Mouse (Mus musculus) midbrain, postnatal 0 days (tissue): Measurements from ENCODE around the gene Akip1. TPM values are rescaled to one million over a fixed set of nuclear protein-coding genes. Genes with fewer than 3 reads are reported as not detected.

Source experiments
- ATAC-seq: fragments of 200-750 bp; cut with Nextera tagmentation; 2 replicates; pipeline ENCODE4 v1.8.0; 2017; ENCODE audit warnings: moderate number of reproducible peaks, mild to moderate bottlenecking, moderate TSS enrichment, moderate library complexity; ENCODE audit not compliant: low FRiP score
- DNase-seq: peaks from one replicate; pipeline ENCODE4 v3.0.0-alpha.2; 2015; ENCODE audit warnings: low spot score
- H3K27ac ChIP-seq: fragments of 300-500 bp; sonication (generic); 2 replicates; pipeline ENCODE4 v1.5.1; 2014; ENCODE audit warnings: low read depth, mild to moderate bottlenecking, low read length, mixed read lengths
- H3K27me3 ChIP-seq: fragments of 300-500 bp; sonication (generic); 2 replicates; pipeline ENCODE4 v1.6.1; 2014; ENCODE audit warnings: low read length, control low read depth, mixed read lengths; ENCODE audit not compliant: insufficient read depth
- H3K36me3 ChIP-seq: fragments of 300-500 bp; sonication (generic); 2 replicates; pipeline ENCODE4 v1.6.1; 2014; ENCODE audit warnings: low read length, control low read depth, mixed read lengths; ENCODE audit not compliant: insufficient read depth
- H3K4me1 ChIP-seq: fragments of 300-500 bp; sonication (generic); 2 replicates; pipeline ENCODE4 v1.6.1; 2014; ENCODE audit warnings: mild to moderate bottlenecking, control low read depth, antibody characterized with exemption, low read length, mixed read lengths; ENCODE audit not compliant: insufficient read depth
- H3K4me2 ChIP-seq: fragments of 300-500 bp; sonication (generic); 2 replicates; pipeline ENCODE4 v1.6.1; 2014; ENCODE audit warnings: low read depth, mild to moderate bottlenecking, low read length, mixed read lengths; ENCODE audit not compliant: poor library complexity, severe bottlenecking
- H3K4me3 ChIP-seq: fragments of 300-500 bp; sonication (generic); 2 replicates; pipeline ENCODE4 v1.5.1; 2014; ENCODE audit warnings: low read depth, mild to moderate bottlenecking, low read length, moderate library complexity
- H3K9ac ChIP-seq: fragments of 300-500 bp; sonication (generic); replicated peaks from 2 replicates; pipeline ENCODE4 v1.6.1; 2014; ENCODE audit warnings: mild to moderate bottlenecking, low read length, moderate library complexity, mixed read lengths; ENCODE audit not compliant: poor library complexity, severe bottlenecking
- H3K9me3 ChIP-seq: fragments of 300-500 bp; sonication (generic); 2 replicates; pipeline ENCODE4 v1.6.1; 2016; ENCODE audit warnings: low read length, control low read depth
- CTCF ChIP-seq: IDR thresholded peaks from 2 replicates; pipeline ENCODE4 v1.5.1; 2016; ENCODE audit warnings: antibody characterized with exemption, mild to moderate bottlenecking
- WGBS: fragments of 180-500 bp; shearing (Covaris S2); extraction: QIAGEN DNeasy Blood & Tissue Kit; methylation state at CpG from one replicate; pipeline ENCODE4 v1.1.7; 2014; 5-methylcytosine and 5-hydroxymethylcytosine counted together
- polyA plus RNA-seq: library from polyadenylated mRNA; unstranded; fragments of >200 nt; fragmentation: Nextera tagmentation; extraction: Ambion mirVana; gene quantifications from 2 replicates; pipeline ENCODE4 v1.2.1, GENCODE M21; 2015
- total RNA-seq: library from RNA; depleted of rRNA; stranded (reverse); fragments of >200 nt; gene quantifications from 2 replicates; pipeline ENCODE4 v1.2.3, GENCODE M21; 2014; rRNA removed

Gene Akip1
- total RNA-seq (7.3 and 8.2 TPM in 2 replicates), polyA plus RNA-seq (12.1 and 13.7 TPM in 2 replicates)

DNA sequence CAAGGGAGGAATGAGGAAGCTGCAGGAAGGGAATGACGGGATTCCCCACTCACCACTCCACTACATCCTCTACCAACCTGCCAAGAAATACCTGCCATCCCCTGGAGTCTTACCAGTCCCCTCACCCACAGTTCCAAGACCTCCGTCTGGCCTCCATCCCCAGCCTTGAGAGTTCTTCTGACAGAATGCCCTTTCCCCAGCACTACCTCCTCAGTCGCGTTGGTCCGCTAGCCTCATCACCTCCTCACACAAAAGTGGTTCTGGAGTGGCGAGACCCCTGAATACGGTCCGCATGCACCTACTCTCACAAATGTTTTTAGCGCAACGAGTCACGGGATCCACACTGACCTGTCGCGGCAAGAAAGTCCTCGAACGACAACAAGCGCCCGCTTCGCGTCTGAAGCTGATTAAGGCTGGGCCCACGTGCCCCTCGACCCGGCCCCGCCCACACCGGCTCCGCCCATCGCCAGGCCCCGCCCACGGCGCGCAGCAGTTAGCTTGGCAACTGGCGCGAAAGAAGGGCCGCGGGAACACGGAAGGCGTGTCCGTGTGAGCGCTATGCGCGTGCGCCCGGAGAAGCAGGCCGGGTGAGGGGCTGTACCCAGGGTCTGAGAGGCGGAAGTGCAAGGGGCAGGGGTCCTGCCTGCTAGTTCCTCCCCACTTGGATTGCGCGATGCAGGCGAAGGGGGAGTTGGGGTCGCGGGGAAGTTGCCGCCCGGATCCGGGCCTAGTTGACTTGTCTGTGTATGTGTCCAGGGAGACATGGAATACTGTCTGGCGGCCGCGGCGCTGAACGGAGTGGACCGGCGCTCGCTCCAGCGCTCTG lies at the start of gene Akip1, which contains the start of gene St5:
Akip1 (plus strand) TSS at position 501 of the 826 bp plus-strand sequence.
St5 (minus strand) TSS at position 416 of the 826 bp plus-strand sequence.
- ATAC-seq (peak; percentile 92), DNase-seq (peak; percentile 94)
- Histone ChIP-seq H3K4me3 (peak within 1 kb of the TSS; percentile 71), H3K9me3 (no peaks in the 10 kb centered on the region), H3K36me3 (no peaks in the 10 kb centered on the region), H3K4me1 (no peaks in the 10 kb centered on the region), H3K27ac (peak within 1 kb of the TSS; percentile 65), H3K9ac (peak within 1 kb of the TSS; percentile 64), H3K27me3 (no peaks in the 10 kb centered on the region), H3K4me2 (peak within 1 kb of the TSS; percentile 74)
- no peak for TF ChIP-seq CTCF
- under 1% methylated on average over 57 of the region's 61 CpGs for WGBS

GRCm38 (mm10) chr7:109654871-109655270 lies 48.6 kb upstream of the Akip1 start:
- Histone ChIP-seq H3K36me3 (no peaks in the 10 kb centered on the region), H3K27ac (no peak overlapping the region), H3K4me2 (no peak overlapping the region), H3K9ac (no peak overlapping the region), H3K4me1 (no peaks in the 10 kb centered on the region), H3K27me3 (no peaks in the 10 kb centered on the region), H3K4me3 (no peak overlapping the region), H3K9me3 (no peaks in the 10 kb centered on the region)
- ATAC-seq (no peak), DNase-seq (no peak)
- WGBS: 85% methylated on average over 5 of the region's 5 CpGs
- TF ChIP-seq CTCF: no peak

GRCm38 (mm10) chr7:109657884-109658283 lies 45.6 kb upstream of the Akip1 start:
- Histone ChIP-seq H3K4me2 (no peak overlapping the region), H3K27ac (no peak overlapping the region), H3K9ac (no peak overlapping the region), H3K4me3 (no peak overlapping the region), H3K9me3 (no peaks in the 10 kb centered on the region), H3K4me1 (no peaks in the 10 kb centered on the region), H3K36me3 (no peaks in the 10 kb centered on the region), H3K27me3 (no peaks in the 10 kb centered on the region)
- 71% methylated on average over 6 of the region's 6 CpGs for WGBS
- DNase-seq: no peak
- no peak for TF ChIP-seq CTCF
- ATAC-seq: no peak

- Histone ChIP-seq H3K9me3 (no peaks in the 10 kb centered on the region), H3K9ac (no peak overlapping the region), H3K27me3 (no peaks in the 10 kb centered on the region), H3K4me2 (no peak overlapping the region), H3K4me3 (no peak overlapping the region), H3K36me3 (no peaks in the 10 kb centered on the region), H3K4me1 (no peaks in the 10 kb centered on the region), H3K27ac (no peak overlapping the region)
- ATAC-seq (no peak), DNase-seq (no peak)
- TF ChIP-seq CTCF: no peak
- WGBS: 93% methylated on average over 2 of the region's 2 CpGs
Observed at GRCm38 (mm10) chr7:109659278-109659677, 44.2 kb upstream of the Akip1 start.

DNA sequence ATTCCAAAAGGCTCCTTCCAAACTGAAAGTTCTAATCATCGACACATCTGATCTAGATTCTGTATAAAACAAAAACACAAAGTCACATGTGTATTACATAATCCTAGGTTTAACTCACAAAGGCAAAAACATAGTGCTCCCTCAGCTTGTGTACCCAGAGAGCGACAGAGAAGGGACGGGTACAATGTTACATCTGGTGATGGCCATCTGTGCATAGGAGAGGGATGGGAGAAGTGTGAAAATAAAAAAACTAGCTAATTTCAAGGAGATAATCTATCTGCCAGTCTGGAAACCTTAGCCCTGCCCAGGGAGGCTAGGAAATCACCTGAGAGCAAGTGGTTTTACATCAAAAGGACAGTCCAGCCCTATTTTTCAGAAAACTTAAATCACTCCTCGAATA lies 40.9 kb upstream of the Akip1 start:
- no peaks in the 10 kb centered on the region for H3K27me3 ChIP-seq
- no peak for DNase-seq
- H3K9me3 ChIP-seq: no peaks in the 10 kb centered on the region
- H3K4me2 ChIP-seq: no peak overlapping the region
- no peak for ATAC-seq
- no peak for TF ChIP-seq CTCF
- H3K27ac ChIP-seq: no peak overlapping the region
- no peak overlapping the region for H3K9ac ChIP-seq
- H3K4me1 ChIP-seq: no peaks in the 10 kb centered on the region
- 75% methylated on average over 4 of the region's 4 CpGs for WGBS
- no peak overlapping the region for H3K4me3 ChIP-seq
- H3K36me3 ChIP-seq: no peaks in the 10 kb centered on the region

GRCm38 (mm10) chr7:109666664-109667063 lies 36.8 kb upstream of the Akip1 start:
- Histone ChIP-seq H3K4me2 (no peak overlapping the region), H3K27me3 (no peaks in the 10 kb centered on the region), H3K9me3 (no peaks in the 10 kb centered on the region), H3K36me3 (no peaks in the 10 kb centered on the region), H3K4me3 (no peak overlapping the region), H3K4me1 (no peaks in the 10 kb centered on the region; the same call in 1 of the 2 replicates), H3K9ac (no peak overlapping the region), H3K27ac (no peak overlapping the region)
- ATAC-seq: no peak
- DNase-seq: no peak
- 63% methylated on average over 5 of the region's 5 CpGs for WGBS
- TF ChIP-seq CTCF: no peak
